Mouse (Mus musculus): ENCODE results near the gene Myrip. TPM values are rescaled to one million over a fixed set of nuclear protein-coding genes. Genes with fewer than 3 reads are reported as not detected.
A peak's percentile ranks its signal among the peaks of the same experiment; 100 is the strongest.
"Not testable (repeated sequence)": the region's sequence is repeated elsewhere in the genome, so short reads cannot be mapped to it uniquely, and the experiment has no call there.

Myrip gene
- total RNA-seq, 1 experiment from 2014 or later, result not detected

GRCm38 (mm10) chr9:120362684-120363083, 61.4 kb downstream of the Myrip start:
- no peak for ATAC-seq (ENCODE audit: extremely low read depth, insufficient number of reproducible peaks, low FRiP score, poor library complexity, severe bottlenecking)

- no peak for ATAC-seq (ENCODE audit: extremely low read depth, insufficient number of reproducible peaks, low FRiP score, poor library complexity, severe bottlenecking)
These were observed 63.5 kb downstream of the Myrip start for GRCm38 (mm10) chr9:120364653-120365283.

GRCm38 (mm10) chr9:120367526-120367925, 66.2 kb downstream of the Myrip start:
- no peak for ATAC-seq (ENCODE audit: extremely low read depth, insufficient number of reproducible peaks, low FRiP score, poor library complexity, severe bottlenecking)

- ATAC-seq (ENCODE audit: extremely low read depth, insufficient number of reproducible peaks, low FRiP score, poor library complexity, severe bottlenecking), result no peak
These were observed 70.3 kb downstream of the Myrip start for GRCm38 (mm10) chr9:120371633-120372032.

GRCm38 (mm10) chr9:120372347-120372746, 71.0 kb downstream of the Myrip start:
- no peak for ATAC-seq (ENCODE audit: extremely low read depth, insufficient number of reproducible peaks, low FRiP score, poor library complexity, severe bottlenecking)

GRCm38 (mm10) chr9:120377726-120378125, 76.4 kb downstream of the Myrip start:
- no peak for ATAC-seq (ENCODE audit: extremely low read depth, insufficient number of reproducible peaks, low FRiP score, poor library complexity, severe bottlenecking)

- no peak for ATAC-seq (ENCODE audit: extremely low read depth, insufficient number of reproducible peaks, low FRiP score, poor library complexity, severe bottlenecking)
These were observed 93.9 kb downstream of the Myrip start for GRCm38 (mm10) chr9:120395188-120395587.

- no peak for ATAC-seq (ENCODE audit: extremely low read depth, insufficient number of reproducible peaks, low FRiP score, poor library complexity, severe bottlenecking)
These were observed 95.4 kb downstream of the Myrip start for GRCm38 (mm10) chr9:120396579-120397185.

- no peak for ATAC-seq (ENCODE audit: extremely low read depth, insufficient number of reproducible peaks, low FRiP score, poor library complexity, severe bottlenecking)
These were observed 97.0 kb downstream of the Myrip start for GRCm38 (mm10) chr9:120398289-120398688.

GRCm38 (mm10) chr9:120399537-120399936, 98.2 kb downstream of the Myrip start:
- ATAC-seq (ENCODE audit: extremely low read depth, insufficient number of reproducible peaks, low FRiP score, poor library complexity, severe bottlenecking), result not testable (repeated sequence)

GRCm38 (mm10) chr9:120402368-120402767, 101.1 kb downstream of the Myrip start:
- ATAC-seq (ENCODE audit: extremely low read depth, insufficient number of reproducible peaks, low FRiP score, poor library complexity, severe bottlenecking), result no peak

- no peak for ATAC-seq (ENCODE audit: extremely low read depth, insufficient number of reproducible peaks, low FRiP score, poor library complexity, severe bottlenecking)
These were observed 102.3 kb downstream of the Myrip start for GRCm38 (mm10) chr9:120403661-120404060.

- no peak for ATAC-seq (ENCODE audit: extremely low read depth, insufficient number of reproducible peaks, low FRiP score, poor library complexity, severe bottlenecking)
These were observed 108.4 kb downstream of the Myrip start for GRCm38 (mm10) chr9:120409663-120410181.

- ATAC-seq (ENCODE audit: extremely low read depth, insufficient number of reproducible peaks, low FRiP score, poor library complexity, severe bottlenecking), result no peak
These were observed 109.1 kb downstream of the Myrip start for GRCm38 (mm10) chr9:120410421-120410820.

GRCm38 (mm10) chr9:120415504-120415903, 114.2 kb downstream of the Myrip start:
- peak; percentile 92 for ATAC-seq (ENCODE audit: extremely low read depth, insufficient number of reproducible peaks, low FRiP score, poor library complexity, severe bottlenecking)

- no peak for ATAC-seq (ENCODE audit: extremely low read depth, insufficient number of reproducible peaks, low FRiP score, poor library complexity, severe bottlenecking)
These were observed 114.8 kb downstream of the Myrip start for GRCm38 (mm10) chr9:120416151-120416550.

GRCm38 (mm10) chr9:120416729-120417128, 115.4 kb downstream of the Myrip start:
- no peak for ATAC-seq (ENCODE audit: extremely low read depth, insufficient number of reproducible peaks, low FRiP score, poor library complexity, severe bottlenecking)

- ATAC-seq (ENCODE audit: extremely low read depth, insufficient number of reproducible peaks, low FRiP score, poor library complexity, severe bottlenecking), result no peak
These were observed 117.3 kb downstream of the Myrip start for GRCm38 (mm10) chr9:120418582-120418981.

GRCm38 (mm10) chr9:120424567-120424966, 123.3 kb downstream of the Myrip start:
- ATAC-seq (ENCODE audit: extremely low read depth, insufficient number of reproducible peaks, low FRiP score, poor library complexity, severe bottlenecking), result no peak

GRCm38 (mm10) chr9:120425768-120426167, 124.5 kb downstream of the Myrip start:
- no peak for ATAC-seq (ENCODE audit: extremely low read depth, insufficient number of reproducible peaks, low FRiP score, poor library complexity, severe bottlenecking)

Measured in neutrophil, adult 5-6 weeks (primary cell).